Mouse (Mus musculus): Measurements from ENCODE around the gene 2700049A03Rik. TPM values are rescaled to one million over a fixed set of nuclear protein-coding genes. Genes with fewer than 3 reads are reported as not detected.

Gene 2700049A03Rik
- total RNA-seq, 2 experiments from 2014 or later: 3.1 to 3.5 TPM

DNA sequence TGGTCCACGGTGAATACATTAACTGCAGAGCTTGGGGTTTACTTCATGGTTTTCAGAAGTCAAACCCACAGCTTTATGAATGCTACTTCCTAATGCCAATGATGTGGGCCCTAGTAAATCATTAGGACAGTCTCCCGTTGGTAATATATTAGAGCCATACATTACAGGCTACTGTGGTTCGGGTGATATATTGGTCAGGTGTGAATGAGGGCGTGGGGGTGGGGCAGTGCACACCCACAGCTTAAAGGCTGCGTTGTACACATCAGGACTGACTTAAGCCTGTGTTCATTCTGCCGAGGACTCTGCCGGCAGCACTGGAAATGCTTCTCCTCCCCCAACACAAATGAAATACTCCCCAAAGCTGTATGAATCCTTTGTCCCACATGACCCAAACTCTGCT, 118.1 kb downstream of the 2700049A03Rik start:
- DNase-seq: no peak
- intact Hi-C loops (cut with DNase I): no loop called here

DNA sequence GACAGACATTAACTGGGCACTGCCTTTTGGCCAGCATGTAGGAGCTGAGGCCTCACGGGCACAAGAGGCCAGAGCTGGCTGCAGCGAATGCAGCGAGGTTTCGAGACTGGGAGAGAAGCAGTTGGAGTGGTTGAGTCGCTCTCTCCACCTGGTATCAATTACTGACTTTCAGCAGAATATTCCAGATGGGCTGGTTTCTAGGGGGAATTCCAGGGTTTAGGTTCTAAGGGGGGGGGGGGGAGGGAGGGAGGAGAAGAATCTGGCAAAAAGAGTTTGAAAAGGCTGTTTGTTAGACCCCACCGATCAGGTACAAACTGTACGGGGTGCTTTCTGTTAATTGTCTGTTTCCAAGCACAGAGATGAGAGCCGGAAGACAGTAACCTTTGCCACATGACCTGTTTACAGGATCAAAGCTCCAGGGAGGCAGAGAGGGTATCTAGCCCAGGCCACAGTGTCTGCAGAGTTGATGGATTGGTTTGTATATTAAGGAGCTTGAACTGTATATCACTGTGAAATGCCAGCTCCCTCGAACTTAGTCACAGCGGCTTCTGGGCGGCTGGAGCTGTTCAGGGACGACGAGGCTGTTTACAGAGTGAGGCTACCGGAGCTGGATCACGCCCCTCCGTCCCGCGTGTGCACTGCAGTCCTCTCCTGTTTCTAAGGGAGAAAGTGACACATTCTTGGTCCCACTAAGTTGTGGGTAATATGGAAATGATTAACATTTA, 121.7 kb downstream of the 2700049A03Rik start:
- intact Hi-C loops (cut with DNase I): no loop called here
- DNase-seq: no peak

GRCm38 (mm10) chr12:71264211-71264610, 127.6 kb downstream of the 2700049A03Rik start:
- intact Hi-C loops (cut with DNase I): no loop called here
- DNase-seq: no peak

DNA sequence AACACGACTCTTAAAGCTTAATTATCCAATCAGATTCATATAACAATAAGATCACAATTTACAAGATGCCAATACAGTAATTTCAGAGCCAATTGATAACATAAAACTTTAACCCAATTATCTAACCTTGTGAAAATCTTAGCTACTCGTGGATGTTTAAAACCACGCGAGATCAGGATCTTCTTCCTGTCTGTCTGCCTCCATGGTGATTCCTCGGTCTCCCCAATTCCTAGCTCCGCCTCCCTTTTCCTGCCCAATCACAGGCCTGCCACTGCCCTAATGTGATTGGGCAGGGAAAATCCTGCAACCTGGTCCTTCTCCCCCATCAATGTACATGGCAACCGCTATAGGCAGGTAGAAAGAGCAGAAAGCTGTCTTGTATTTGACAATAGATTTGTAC, 132.7 kb downstream of the 2700049A03Rik start:
- no peak for DNase-seq
- intact Hi-C loops (cut with DNase I): no loop called here

- no peak for DNase-seq
- intact Hi-C loops (cut with DNase I): no loop called here
These were observed 134.5 kb downstream of the 2700049A03Rik start for GRCm38 (mm10) chr12:71271131-71271530.

DNA sequence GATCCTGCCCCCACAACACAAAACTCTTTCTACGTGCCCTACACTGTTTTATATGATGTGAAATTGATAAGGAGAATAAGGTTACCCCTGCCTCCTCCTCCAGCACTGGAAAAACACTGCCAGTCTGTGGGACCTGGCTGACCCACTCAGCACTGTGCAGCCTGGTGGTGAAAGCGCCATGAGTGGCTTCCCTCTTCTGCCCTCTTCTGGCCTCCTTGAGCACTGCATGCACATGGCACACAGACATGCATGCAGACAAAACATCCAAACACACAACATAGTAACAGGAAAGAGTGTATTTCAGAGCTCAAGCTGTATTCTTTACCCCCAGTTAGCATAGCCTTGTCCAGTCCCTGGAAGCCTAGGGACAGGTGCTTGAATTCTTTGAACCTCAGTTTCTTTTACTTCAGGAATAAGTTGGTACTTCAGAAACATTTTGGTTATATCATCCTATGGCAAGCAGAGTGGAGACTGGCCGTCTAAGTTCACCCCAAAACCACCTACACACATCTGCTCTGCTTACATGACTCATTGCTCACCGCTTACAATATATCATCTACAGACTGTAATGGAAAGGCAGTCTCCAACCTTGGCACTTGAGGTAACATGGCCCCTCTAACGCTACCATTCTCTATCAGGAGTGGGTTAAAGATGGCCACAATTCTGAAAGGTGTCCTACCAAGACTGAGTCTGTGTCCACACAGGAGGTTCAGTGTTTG, 138.0 kb downstream of the 2700049A03Rik start:
- intact Hi-C loops (cut with DNase I): no loop called here
- no peak for DNase-seq

DNA sequence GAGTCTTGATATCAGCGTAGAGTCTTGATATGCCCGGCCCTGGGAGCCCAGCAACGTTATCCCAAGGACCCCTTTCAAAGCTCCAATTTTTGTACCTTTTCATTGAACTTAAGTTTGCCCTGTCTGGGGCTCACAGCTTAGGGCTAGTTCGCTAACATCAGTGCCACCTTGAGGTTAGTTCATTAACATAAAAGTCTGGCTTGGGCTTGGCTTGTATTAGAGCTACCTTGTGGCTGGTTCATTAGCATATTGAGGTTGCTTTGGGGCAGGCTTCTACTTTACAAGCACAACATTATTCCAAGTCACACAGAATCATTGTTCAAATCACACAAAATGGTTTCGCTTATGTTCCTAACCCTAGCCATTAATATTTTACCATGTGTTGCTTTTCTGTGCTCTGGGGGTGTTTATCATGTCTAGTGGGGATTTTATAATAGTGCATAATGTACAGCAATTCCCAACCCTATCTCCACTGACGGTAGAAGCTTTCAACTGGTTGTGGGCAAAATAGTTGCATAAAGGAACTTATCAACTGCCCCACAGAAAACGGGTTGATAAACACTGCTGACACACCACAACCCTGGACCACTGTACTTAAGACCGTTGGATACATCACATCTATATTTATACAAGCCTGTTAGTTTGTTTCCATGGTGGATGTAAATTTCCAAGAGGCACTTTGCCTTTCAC, 139.4 kb downstream of the 2700049A03Rik start:
- intact Hi-C loops (cut with DNase I): no loop called here
- no peak for DNase-seq

DNA sequence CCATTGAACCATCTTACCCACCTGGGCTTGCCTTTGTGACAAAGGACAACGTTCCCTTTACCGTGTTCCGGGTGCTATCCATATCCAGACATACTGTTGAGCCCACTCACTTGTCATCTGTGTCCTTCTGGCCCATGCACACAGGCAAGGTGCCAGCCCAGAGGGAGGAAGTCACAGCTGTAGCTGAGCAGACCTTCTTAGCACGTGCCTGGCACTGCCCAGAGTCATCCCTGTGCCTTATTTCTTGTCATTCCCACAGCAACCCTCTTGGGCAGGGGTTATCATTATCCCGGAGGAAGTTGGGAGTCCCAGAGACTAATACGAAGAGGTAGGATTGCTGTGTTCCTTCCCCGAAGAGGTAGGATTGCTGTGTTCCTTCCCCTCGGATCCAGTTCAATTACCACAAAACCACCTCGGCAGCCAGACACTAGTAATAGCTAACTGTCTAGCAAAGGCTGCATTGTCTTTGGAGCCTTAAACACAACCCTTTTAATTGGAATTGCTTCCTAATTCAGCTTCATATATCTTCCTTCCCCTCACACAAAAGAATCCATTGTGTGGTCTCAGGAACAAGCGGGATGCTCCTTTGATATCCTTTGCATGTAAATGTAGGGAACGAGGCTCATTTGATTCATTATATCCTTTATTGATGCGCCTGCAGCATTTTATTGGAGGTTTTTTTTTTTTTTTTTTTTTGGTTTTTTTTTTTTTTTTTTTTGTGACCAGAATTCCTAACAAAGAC, 143.0 kb downstream of the 2700049A03Rik start:
- no peak for DNase-seq
- intact Hi-C loops (cut with DNase I): no loop called here

DNA sequence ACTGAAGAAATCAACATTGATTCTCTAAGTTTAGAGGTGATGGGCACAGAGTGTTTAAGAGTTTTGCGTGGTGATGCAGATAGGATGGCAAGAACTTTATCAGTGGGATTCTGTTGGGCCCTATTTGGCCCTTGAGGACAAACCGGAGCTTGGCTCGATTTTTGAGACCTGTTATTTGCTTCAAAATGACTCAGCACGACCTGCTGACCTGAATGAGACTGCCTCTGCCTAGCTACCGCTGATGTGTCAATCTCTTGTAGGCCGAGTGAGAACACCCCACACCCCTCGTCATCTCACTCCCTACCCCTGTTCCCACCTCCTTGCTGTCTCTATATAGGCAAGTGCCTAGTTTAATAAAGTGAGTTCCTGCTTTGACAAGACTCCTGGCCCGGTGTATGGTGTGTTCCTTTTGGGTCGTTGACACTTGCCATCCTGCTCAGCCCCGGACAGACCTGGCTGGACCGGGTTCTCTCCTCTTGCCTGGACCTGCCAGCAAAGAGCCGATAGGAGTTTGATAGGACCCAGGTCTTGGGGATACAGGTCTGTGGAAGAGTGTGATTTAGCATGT, 144.6 kb downstream of the 2700049A03Rik start:
- intact Hi-C loops (cut with DNase I): no loop called here
- no peak for DNase-seq

- intact Hi-C loops (cut with DNase I): no loop called here
- no peak for DNase-seq
These were observed 148.8 kb downstream of the 2700049A03Rik start for GRCm38 (mm10) chr12:71285399-71285798.

- DNase-seq: no peak
- intact Hi-C loops (cut with DNase I): no loop called here
These were observed 153.8 kb downstream of the 2700049A03Rik start for GRCm38 (mm10) chr12:71290460-71290859.

Other genes with a start within 250 kb of the 2700049A03Rik start
- gene Actr10, start 199.0 kb upstream of the 2700049A03Rik start, total RNA-seq (2021): 10 to 100 TPM; 88.1 to 92.1 TPM
- gene Psma3, start 162.2 kb upstream of the 2700049A03Rik start, total RNA-seq (2021): 100 to 1,000 TPM; 278 to 296 TPM
- 1 to 10 TPM; 6.8 to 7.8 TPM for gene Arid4a, start 120.9 kb upstream of the 2700049A03Rik start, total RNA-seq (2021)
- gene Tomm20l, start 25.4 kb upstream of the 2700049A03Rik start, total RNA-seq (2021): not detected
- 10 to 100 TPM; 21.0 to 26.9 TPM for gene Timm9, start 164 bp upstream of the 2700049A03Rik start, total RNA-seq (2021)
- gene Dact1, start 173.0 kb downstream of the 2700049A03Rik start, total RNA-seq (2021): 1 to 10 TPM; 4.0 to 5.7 TPM